Mouse (Mus musculus): Measurements from ENCODE around the gene Nrg3.
"Not testable (repeated sequence)": the region's sequence is repeated elsewhere in the genome, so short reads cannot be mapped to it uniquely, and the experiment has no call there.

GRCm38 (mm10) chr14:38322841-38323240, 1150.0 kb downstream of the Nrg3 start:
- TF ChIP-seq POLR2A (IDR thresholded peaks at IDR 0.05; ENCODE audit: borderline replicate concordance, extremely low read depth, low read depth, low read length); CTCF (IDR thresholded peaks at IDR 0.05; ENCODE audit: insufficient read depth, low read length): not testable (repeated sequence)
